Mouse (Mus musculus) cerebellum, adult 9-10 months (tissue): ENCODE measurements at regions not wholly inside any gene's neighbourhood (a gene's known extent, or its start where the extent isn't known, plus 50 kb on each side); places are given as distances from the start of the nearest gene placed in this dataset.
A peak's percentile ranks its signal among the peaks of the same experiment; 100 is the strongest.
"Not testable (repeated sequence)": the region's sequence is repeated elsewhere in the genome, so short reads cannot be mapped to it uniquely, and the experiment has no call there.

Source experiments
- DNase-seq: peaks from one replicate; pipeline ENCODE4 v3.0.0; 2022

DNA sequence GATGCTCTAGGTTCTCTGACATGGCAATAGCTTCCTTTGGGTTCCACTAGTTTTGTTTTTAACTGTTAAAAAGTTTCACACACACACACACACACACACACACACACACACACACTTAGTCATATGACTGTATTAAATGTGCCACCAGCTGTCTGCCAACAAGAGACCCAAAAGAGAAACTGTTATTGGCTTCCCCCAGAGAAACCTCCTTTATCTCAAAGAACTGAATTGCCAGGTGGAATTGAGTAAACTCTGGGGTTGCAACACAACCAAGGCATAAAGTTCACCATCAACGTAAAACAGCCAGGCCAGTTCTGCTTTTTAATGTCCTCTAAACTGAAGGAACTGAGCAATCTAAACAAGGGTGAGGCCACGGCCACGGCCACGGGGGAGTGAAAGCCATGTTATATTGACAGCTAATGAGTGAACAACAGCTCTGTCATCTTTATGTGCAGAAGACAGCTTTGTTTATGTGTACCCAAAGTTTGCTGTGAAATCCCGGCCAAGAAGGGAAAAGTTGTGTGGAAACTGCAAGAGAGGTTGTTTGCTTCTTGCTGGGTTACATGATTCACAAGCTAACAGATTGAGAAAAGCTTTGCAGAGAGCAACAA, 69.3 kb downstream of the Btg1 start:
- no peak for DNase-seq

DNA sequence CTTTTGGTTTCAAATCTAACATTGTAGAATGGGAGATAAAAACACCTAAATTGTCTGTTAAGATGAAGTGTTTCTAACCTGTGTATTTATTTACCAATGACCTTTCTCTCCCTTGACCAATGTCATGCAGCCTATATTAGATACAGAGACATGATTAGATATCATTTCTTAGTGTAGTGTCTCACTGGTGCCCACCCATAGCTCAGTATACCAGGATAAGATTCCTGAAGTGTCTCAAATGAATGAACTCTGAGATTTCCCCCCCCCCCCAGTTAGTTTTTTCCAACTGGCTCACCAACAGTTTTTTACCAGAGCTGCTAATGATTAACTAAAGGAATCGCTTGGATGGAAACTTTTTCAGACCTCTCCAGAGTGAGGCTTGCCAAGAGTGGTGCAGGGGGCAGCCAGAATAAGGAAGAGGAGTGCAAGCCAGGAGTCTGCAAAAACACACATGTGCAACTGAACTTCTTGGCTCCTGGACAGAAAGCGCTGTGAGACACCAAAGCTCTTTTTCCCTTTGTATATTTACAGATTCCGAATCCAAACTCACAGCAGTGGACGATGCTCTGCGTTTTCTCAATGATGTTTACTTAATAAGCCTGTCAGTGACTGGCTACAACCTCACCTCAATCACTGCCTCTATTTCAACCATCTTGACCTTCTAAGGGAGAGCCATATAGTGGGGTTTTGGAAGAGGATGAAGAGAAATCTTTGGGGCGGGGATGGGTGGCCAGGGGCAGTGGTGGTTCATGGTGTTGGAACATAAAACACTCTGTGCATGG, 70.0 kb downstream of the Btg1 start:
- DNase-seq: no peak

DNA sequence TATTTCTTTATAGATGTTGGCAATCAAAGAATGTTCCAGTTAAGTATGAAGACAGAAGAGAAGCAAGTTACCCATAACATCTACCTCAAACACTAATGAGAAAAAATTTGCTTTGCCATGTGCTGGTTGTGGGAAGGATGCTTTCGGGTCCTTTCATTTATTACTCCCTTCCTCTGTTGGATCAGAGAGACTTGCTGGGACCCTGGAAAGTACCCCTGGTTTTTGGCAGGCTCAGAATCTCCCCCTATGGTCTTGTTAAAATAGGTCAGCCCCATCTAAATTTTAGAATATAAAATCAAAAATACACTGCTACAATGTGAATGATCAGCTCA, 70.6 kb downstream of the Btg1 start:
- no peak for DNase-seq

DNA sequence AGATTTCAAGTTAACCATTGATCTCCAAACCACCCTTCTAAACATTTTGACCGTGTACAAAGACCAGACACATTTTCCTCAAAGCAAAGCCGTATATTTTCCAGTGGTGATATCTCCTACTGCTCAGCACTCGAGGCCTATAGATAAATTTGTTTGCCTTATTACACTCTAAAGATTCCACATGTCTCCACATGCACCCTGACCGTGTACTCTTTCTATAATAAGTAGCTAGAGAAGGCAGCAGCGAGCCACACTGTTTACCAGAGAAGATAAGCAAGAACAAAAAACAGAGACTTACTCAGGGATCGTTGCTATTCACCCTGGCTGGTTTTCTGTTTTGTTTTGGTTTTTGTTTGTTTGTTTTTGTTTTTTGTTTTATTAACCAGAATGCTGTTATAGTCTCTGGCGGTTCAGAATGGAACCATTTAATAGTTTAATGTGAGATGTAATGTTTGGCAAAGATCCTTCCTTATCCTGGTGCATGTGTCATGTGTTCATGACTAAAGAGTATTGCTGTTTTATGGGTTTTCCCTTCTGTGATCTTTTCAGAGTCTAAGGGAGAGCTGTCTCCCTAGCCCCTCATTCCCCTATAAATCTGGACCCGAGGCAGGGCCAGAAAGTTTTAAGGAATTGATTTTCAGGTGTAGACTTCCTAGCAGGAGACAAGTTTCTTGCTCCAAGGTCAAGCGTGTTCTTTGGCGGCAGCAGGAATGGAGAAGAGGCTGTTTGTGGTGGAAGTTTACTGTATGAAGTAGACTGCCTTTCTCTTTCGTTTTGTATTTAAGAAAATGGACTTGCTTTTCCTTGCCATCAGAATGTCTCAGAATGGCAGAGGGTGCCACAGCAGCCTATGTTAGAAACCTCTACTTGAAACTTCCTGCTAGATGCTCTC, 73.4 kb downstream of the Btg1 start:
- DNase-seq: no peak

DNA sequence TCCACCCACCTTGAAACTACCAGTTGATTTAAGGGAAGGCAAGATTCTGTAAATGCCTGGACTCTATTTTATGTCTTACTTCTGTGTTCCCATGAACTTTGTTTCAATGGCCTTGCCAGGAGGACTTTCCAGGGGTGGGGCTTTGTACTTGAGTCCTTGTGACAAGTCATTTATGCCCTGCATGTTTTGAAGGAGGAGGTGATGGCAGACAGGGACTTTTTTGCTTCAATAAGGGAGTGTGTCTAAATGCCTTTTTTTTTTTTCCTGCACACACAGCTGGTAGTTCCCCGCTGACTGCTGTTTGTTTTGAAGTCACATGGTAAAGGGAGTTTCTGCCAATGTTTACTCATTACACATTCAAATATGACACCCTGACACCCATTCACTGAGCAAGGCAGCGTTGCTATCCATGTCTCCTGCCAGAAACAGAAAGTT, 74.1 kb downstream of the Btg1 start:
- DNase-seq: no peak

DNA sequence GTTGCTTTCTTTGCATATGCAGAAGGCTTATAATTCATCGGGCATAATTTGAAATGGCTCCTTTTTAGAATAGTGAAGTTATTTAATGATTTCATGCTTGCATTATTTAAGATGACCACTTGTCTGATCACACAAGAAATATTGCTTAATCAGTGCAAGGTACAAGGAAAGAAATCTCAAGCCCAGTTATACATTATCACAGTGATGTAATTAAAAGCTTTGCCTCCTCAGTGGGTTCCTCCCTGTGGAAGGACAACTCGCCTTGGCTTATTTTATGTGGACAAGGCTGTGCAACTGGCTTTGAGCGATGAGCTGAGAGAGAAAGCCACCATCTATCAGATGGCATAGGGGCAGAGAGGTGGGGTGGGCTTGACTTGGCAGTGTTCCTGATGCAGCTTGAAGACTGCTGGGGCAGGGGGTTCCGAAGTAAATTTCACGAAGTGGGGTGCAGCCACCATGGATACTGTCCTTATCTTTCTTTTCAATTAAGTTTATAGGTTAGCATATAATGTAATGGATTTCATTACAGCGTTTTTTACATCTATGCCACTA, 74.6 kb downstream of the Btg1 start:
- DNase-seq: no peak

DNA sequence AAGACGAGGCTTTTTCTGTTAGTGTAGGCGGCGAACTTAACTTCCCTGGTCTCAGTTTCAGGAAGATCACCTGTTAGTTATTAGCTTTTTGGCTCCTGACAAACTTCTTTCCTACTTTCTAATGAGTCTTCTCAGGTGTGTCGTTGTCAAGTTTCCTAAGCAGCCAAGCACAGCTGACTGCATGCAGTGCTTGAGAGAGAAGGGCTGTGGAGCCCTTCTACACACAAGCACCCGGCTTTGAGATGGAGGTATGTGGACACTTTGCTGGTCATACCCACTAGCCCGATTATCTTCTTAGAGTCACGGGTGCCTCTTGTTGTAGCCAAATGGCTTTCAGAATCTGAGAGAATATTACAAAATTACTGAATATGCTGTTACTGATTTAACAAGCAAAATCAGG, 76.0 kb downstream of the Btg1 start:
- DNase-seq: no peak

DNA sequence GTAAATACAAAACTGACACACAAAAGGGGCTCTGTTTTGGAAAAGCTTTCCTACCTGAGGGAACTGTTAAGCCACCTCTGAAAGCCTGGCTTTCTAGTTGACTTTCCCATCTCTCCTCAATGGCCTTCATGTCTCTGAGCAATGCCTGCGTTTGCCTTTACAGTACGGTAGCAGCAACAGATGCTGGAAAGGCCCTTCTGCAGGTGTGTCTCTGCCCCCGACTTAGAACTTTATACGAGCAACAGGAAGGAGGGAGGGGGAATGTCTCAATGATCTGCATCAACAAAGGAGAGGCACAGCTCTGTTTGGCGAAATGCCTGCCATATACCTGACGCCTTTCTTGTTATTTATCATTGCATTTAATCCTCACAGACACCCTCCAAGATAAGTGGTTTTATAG, 77.0 kb downstream of the Btg1 start:
- DNase-seq: no peak

DNA sequence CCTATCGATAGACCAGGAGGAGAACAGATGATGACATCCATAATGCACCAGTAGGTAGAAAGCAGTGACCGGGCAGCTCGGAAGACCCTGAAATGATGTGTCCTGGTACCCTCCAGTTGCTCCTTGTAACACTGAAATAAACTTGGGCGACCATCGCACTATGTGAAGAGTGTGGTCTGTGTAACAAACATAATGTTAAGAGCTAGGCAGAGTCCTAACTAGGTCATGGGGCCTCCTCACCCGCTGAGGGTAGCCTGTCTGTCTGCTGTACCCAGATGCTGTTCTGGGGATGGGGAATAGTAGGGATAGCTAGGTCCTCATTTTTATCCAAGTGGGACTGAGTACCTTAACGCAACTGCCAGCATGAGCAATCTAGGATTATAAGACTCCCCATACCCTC, 79.8 kb downstream of the Btg1 start:
- DNase-seq: no peak

DNA sequence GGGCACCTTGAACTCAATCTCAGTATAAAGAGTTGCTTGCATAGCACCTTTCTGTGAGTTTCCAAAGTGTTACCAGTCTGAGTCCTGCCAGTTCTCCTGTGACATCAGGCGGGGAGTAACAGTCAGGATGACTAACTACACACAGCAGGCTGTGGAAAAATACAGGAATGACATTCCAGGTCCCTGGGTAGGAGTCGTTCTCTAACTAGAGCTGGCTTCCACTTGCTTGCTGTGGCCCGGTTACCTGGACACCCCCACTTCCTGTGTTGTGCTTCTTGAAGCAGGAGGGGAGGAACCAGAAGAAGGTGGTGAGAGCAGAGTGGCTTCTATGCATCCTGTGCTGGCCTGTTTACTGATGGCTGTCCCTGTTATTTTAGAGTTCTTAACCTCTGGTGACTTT, 81.0 kb downstream of the Btg1 start:
- peak; percentile 52 for DNase-seq

DNA sequence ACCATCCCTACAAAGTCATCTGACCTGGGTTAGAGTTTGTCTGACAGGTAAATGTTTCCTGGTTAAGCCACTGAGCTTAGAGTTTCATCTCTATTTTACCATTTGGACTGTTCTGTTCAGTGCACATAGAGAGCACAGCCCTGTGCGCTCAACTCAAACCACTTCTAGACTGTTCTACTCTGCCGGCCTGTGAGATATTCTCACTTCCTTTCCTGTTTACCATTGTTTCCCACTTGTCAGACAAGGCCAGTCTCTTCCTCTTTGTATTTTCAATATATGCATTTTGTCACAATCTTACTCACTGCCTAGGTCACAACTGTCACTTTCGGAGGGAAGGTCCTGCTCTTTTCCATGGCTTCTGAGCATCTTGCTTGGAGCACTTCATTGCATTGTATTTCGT, 89.8 kb downstream of the Btg1 start:
- no peak for DNase-seq

DNA sequence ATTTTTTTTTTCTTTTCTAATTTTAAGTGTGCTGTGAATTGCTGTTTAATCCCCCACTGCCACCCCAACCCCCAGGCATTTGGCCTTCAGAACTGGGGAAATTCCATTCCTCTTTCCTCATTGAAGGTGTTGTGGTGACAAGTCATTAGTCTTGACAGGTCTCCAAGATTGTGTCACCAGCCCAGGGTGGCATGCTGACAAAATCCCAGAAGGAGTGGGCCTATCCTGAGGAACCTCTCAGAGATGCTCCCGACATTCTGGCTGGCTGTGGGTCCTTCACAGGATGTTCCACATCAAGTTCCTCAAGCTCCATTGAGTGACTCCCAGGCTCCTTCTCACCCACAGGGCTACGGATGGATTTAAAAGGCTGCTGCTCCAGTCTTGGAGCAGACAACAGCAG, 91.7 kb downstream of the Btg1 start:
- DNase-seq: no peak

DNA sequence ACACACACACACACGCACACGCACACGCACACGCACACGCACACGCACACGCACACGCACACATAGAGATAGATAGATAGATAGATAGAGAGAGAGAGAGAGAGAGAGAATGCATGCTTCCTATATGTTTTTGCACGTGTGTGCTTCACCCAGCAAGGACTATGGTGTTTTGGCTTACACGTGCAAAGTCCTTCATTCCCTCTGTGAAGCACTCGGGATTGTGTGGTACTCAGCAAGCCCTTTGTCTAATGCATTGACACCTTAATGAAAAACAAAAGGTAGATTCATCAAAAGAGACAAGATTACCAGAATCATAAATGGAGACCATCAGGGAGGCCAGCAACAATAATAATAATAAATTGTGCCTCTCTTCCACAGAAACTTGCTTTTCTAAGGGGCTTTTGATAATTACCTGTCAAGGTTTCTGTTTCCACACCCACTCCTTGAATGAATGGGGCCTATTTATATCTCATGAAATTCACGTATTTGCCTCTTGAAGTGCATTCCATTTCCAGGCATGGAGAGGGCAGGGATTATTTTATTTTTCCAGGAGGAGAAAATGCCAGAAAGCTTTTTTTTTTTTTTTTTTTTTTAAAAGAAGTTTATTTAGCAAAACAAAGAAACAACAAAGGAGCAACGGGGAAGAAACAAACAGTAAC, 93.0 kb downstream of the Btg1 start:
- DNase-seq: no peak

DNA sequence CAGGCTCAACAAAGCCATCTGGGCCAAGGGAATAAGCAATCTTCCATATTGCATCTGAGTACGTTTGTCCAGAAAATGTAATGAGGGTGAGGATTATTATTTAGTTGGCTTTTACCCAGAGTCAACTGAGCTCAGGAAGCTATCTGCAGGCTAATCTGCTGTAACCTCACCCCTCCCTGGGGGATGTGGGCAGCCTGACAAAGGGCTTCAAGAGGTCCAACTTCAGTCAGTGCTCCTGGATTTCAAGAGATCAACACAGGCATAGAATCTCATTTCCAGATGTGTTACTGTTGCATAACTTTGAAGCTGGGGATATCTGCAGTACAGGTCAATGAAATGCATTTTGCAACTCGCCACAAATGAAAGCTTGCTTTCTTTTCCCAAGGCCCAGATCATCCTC, 95.2 kb downstream of the Btg1 start:
- no peak for DNase-seq

DNA sequence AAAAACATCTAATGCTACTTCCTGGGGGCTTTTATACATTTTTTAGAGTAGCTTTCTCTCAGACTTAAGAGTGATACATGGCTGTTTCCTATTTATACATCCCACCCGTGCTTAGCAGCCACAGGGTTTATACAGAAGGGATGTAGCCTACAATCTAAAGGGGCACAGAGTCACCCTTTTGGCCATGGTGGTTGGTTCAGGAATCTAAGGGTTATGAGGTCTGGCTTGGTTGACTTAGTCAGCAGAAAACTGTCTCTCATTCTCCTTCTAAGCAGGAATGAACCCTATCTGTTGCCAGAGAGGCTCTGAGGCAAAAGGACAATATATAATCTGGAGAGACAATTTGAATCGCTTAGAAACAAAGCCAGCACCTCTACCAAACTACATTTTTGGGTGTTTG, 97.9 kb downstream of the Btg1 start:
- DNase-seq: no peak

DNA sequence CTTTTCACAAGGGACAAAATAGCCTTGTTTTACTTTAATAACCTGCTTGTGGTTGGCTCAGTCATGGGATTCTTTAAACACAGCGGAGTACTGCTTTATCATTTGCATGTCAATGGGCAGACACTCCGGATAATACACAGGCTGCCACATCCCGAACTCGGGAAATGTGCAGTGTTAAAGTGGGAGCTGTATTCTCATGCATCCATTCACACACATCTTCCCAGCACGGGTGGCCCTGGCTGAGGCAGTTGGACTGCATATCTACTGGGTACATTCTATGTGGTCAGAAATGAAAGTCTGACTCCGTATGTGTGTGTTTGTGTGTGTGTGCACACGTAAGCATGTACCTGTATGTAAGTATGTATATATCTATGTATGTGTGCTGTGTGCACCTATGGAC, 100.5 kb downstream of the Btg1 start:
- no peak for DNase-seq

DNA sequence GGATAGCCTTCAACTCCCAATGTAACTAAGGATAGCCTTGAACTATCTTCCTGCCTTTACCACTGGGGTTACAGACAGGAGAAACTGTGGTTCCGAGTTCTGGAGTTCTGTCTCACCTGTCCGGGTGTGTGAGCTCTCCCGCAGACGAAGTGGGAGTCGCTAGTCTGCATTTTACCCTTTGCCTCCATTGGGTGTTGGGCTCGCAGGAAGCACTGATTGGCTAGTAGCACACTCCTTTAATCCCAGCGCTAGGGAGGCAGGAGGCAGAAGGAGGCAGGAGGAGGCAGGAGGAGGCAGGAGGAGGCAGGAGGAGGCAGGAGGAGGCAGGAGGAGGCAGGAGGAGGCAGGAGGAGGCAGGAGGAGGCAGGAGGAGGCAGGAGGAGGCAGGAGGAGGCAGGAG, 101.9 kb downstream of the Btg1 start:
- DNase-seq: not testable (repeated sequence)

DNA sequence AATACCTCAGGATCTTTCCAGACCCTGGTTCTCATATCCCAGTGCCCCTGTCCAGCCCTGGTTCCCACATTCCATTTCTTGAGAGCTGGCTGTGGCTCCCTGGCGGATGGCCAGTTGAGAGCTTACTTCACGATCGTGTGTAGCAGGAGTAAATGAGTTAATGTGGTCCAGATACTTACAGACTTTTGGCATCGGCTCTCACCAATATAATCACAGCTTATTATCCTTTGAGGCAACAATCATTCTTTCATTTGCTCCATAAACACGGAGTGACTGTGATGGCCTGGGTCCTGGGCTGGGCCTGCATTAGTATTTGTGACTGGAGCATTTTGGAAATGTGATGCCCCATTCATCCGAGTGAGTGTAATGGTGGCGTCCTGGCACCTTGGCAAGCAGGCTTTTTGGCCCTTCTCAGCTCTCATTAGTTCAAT, 103.5 kb downstream of the Btg1 start:
- no peak for DNase-seq

DNA sequence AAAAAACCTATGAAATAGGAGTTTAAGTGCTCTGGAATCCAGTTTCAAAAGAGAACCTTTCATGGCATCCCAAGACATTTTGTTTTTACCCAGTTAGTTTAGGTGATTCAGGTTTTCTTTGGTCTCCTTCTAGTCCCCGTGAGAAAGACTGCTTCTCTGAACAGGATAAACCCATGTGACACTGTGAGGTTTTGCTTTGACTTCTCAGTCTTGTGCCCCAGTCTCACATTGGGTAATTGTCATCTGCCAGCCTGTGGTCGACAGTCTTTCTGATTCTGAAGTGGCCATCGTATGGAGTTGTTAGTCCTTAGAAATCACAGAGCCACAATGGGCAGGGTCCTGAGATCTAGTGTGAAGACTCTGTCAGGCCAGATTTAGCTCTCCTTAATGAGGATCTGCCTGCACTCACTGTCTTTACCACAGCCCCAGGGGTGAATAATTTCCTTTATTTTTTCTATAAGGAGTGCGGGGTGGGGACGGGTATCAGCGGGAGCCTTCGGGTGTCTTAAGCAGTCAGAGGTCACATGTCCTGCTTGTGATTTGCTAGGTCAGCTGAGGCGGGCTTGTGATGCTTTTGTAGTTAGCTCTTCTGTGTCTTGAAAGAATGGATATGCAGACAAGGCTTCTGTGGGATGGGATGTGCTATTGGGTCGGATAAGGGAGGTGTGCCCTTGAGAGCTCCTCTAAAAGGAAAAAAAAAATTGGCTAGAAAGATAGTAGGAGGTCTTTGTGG, 104.3 kb downstream of the Btg1 start:
- no peak for DNase-seq

DNA sequence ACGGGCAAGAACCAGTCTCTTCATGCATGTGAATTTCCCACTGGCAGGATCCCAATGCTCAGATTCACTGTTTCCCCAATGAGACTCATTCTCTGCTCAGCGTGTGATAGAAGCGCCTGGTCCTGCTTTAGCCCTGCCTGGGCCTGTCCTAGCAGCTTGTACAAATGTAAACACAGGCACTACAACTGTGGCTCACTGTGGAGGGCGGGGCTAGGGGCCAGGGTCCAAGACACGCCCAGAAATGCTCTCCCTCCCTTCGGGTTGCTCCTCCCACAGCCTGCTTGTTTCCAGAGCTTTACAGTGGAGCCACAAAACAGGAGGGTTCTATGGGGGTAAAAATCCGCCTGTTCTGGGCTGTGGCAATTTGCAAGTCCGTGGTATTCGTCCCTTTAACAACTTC, 105.7 kb downstream of the Btg1 start:
- peak; percentile 49 for DNase-seq

DNA sequence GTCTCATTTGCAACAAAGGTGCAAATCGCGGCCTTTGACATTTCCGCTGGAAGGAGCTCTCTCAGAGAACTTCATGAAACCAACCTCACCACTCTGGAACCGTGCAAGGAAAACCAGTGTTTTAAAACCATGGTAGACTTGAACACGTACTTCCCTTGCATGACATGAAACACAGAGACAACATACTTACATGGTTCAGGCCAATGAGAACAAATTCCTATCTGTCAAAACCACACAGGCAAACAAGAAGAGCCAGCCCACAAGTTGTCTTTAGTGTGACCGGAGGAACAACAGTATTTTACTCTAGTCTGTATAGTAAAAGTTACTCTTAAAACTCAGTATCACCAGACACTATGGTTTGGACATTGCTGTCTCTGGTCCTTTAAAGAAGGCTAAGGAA, 106.3 kb downstream of the Btg1 start:
- no peak for DNase-seq

DNA sequence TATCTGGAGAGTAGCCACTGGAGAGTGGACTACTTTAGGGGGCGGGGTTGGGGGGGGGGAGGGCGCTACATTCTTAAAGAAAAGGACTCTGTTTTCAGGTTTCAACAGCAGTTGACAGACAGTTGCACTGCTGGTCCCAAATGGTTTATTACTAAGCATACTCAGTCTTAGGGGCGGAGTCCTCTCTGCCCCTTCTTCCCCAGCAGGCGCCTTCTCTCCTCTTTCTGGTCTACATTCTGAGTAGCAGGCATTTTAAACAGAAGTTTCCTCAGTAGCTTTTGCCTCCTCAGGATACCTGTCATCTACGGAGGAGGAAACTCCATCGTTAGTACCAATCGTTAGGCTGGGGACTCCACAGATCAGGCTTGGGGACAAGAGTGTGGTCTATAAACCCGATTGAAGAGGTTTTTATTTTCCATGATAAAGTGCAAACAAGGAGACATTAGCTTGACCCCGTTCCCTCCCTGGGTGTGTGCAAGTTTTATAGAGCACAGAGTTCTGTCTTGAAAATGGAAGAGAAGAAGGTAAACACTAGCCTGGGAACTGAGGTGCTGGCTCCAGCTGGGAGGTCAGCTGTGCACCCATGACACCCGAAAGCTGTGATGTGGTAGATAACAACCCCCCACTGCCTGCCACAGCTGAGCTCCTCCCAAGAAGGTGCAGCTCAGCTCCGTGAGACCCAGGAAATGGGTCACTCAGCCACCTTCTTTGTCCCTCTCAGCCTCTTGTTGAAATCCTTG, 107.8 kb downstream of the Btg1 start:
- DNase-seq: no peak
